Mouse (Mus musculus): ENCODE data around the gene Dnajc5. TPM values are rescaled to one million over a fixed set of nuclear protein-coding genes. Genes with fewer than 3 reads are reported as not detected.

Gene Dnajc5
- total and polyA plus RNA-seq, 3 experiments: 36.6 to 96.0 (median 92.3) TPM

Small RNA genes within 50 kb of the gene (microRNA-seq; reads per million reads assigned to microRNA genes)
- 0 to 0.41 reads per million in 2 experiments for gene Mir7006

Other genes starting within 250 kb of the Dnajc5 start
- 10 to 100 TPM; 15.4 to 15.5 TPM for gene Gmeb2, start 232.4 kb upstream of the Dnajc5 start, total RNA-seq (2021)
- gene Gmeb2, start 232.4 kb upstream of the Dnajc5 start, polyA plus RNA-seq (2012; rRNA removed): 21.8 and 28.4 TPM in 2 replicates
- 10 to 100 TPM in 1 of 2 experiments, 1 to 10 TPM in 1; 9.6 to 19.8 TPM for gene Stmn3, start 206.0 kb upstream of the Dnajc5 start, total RNA-seq (2021)
- gene Stmn3, start 206.0 kb upstream of the Dnajc5 start, polyA plus RNA-seq (2012; rRNA removed): 8.8 and 17.3 TPM in 2 replicates
- gene Rtel1, start 200.7 kb upstream of the Dnajc5 start, total RNA-seq (2021): 10 to 100 TPM; 24.5 to 27.8 TPM
- gene Rtel1, start 200.7 kb upstream of the Dnajc5 start, polyA plus RNA-seq (2012; rRNA removed): 23.2 and 24.2 TPM in 2 replicates
- 10 to 100 TPM; 36.6 to 51.0 TPM for gene Zgpat, start 155.6 kb upstream of the Dnajc5 start, total RNA-seq (2021)
- gene Zgpat, start 155.6 kb upstream of the Dnajc5 start, polyA plus RNA-seq (2012; rRNA removed): 33.8 and 34.5 TPM in 2 replicates
- 10 to 100 TPM; 44.0 to 46.2 TPM for gene Arfrp1, start 155.1 kb upstream of the Dnajc5 start, total RNA-seq (2021)
- 14.8 and 19.5 TPM in 2 replicates for gene Arfrp1, start 155.1 kb upstream of the Dnajc5 start, polyA plus RNA-seq (2012; rRNA removed)
- 10 to 100 TPM; 13.6 to 20.5 TPM for gene Lime1, start 140.4 kb upstream of the Dnajc5 start, total RNA-seq (2021)
- gene Lime1, start 140.4 kb upstream of the Dnajc5 start, polyA plus RNA-seq (2012; rRNA removed): 167 and 174 TPM in 2 replicates
- 10 to 100 TPM in 1 of 2 experiments, 1 to 10 TPM in 1; 9.5 to 16.3 TPM for gene Zbtb46, start 61.1 kb upstream of the Dnajc5 start, total RNA-seq (2021)
- gene Zbtb46, start 61.1 kb upstream of the Dnajc5 start, polyA plus RNA-seq (2012; rRNA removed): 6.0 and 6.2 TPM in 2 replicates
- not detected for gene Abhd16b, start 27.3 kb upstream of the Dnajc5 start, total RNA-seq (2021)
- gene Abhd16b, start 27.3 kb upstream of the Dnajc5 start, polyA plus RNA-seq (2012; rRNA removed): not detected in 2 replicates
- gene Tpd52l2, start 23.3 kb upstream of the Dnajc5 start, total RNA-seq (2021): 100 to 1,000 TPM; 102 to 119 TPM
- 24.0 and 25.2 TPM in 2 replicates for gene Tpd52l2, start 23.3 kb upstream of the Dnajc5 start, polyA plus RNA-seq (2012; rRNA removed)
- gene Uckl1, start 64.4 kb downstream of the Dnajc5 start, total RNA-seq (2021): 10 to 100 TPM; 64.9 to 73.6 TPM
- gene Uckl1, start 64.4 kb downstream of the Dnajc5 start, polyA plus RNA-seq (2012; rRNA removed): 165 and 170 TPM in 2 replicates
- gene Prpf6, start 71.4 kb downstream of the Dnajc5 start, total RNA-seq (2021): 10 to 100 TPM; 63.0 to 69.0 TPM
- 6.7 and 9.6 TPM in 2 replicates for gene Prpf6, start 71.4 kb downstream of the Dnajc5 start, polyA plus RNA-seq (2012; rRNA removed)
- 10 to 100 TPM; 40.9 to 52.7 TPM for gene Zfp512b, start 72.3 kb downstream of the Dnajc5 start, total RNA-seq (2021)
- gene Zfp512b, start 72.3 kb downstream of the Dnajc5 start, polyA plus RNA-seq (2012; rRNA removed): 69.2 and 72.6 TPM in 2 replicates
- 10 to 100 TPM in 1 of 2 experiments, 1 to 10 TPM in 1; 9.6 to 21.6 TPM for gene Samd10, start 78.7 kb downstream of the Dnajc5 start, total RNA-seq (2021)
- gene Samd10, start 78.7 kb downstream of the Dnajc5 start, polyA plus RNA-seq (2012; rRNA removed): 41.0 and 44.6 TPM in 2 replicates
- under 1 TPM in 1 of 2 experiments, not detected in 1; 0.55 TPM for gene Gm29797, start 136.5 kb downstream of the Dnajc5 start, total RNA-seq (2021)
- gene Gm29797, start 136.5 kb downstream of the Dnajc5 start, polyA plus RNA-seq (2012; rRNA removed): 0.47 TPM in 1 of 2 replicates, not detected in the other
- gene Sox18, start 151.2 kb downstream of the Dnajc5 start, total RNA-seq (2021): 10 to 100 TPM; 20.3 to 34.7 TPM
- gene Sox18, start 151.2 kb downstream of the Dnajc5 start, polyA plus RNA-seq (2012; rRNA removed): 164 and 223 TPM in 2 replicates
- 1 to 10 TPM; 6.6 to 7.8 TPM for gene Tcea2, start 159.8 kb downstream of the Dnajc5 start, total RNA-seq (2021)
- 10.1 and 10.6 TPM in 2 replicates for gene Tcea2, start 159.8 kb downstream of the Dnajc5 start, polyA plus RNA-seq (2012; rRNA removed)
- 10 to 100 TPM; 21.4 to 31.1 TPM for gene Rgs19, start 173.5 kb downstream of the Dnajc5 start, total RNA-seq (2021)
- 61.2 and 67.3 TPM in 2 replicates for gene Rgs19, start 173.5 kb downstream of the Dnajc5 start, polyA plus RNA-seq (2012; rRNA removed)
- gene Lkaaear1, start 178.0 kb downstream of the Dnajc5 start, total RNA-seq (2021): not detected
- gene Lkaaear1, start 178.0 kb downstream of the Dnajc5 start, polyA plus RNA-seq (2012; rRNA removed): not detected in 2 replicates
- 1 to 10 TPM; 1.0 to 3.7 TPM for gene Oprl1, start 194.5 kb downstream of the Dnajc5 start, total RNA-seq (2021)
- gene Oprl1, start 194.5 kb downstream of the Dnajc5 start, polyA plus RNA-seq (2012; rRNA removed): 1.3 and 1.6 TPM in 2 replicates
- 1 to 10 TPM; 2.6 to 5.0 TPM for gene Myt1, start 242.8 kb downstream of the Dnajc5 start, total RNA-seq (2021)
- 0.91 and 0.99 TPM in 2 replicates for gene Myt1, start 242.8 kb downstream of the Dnajc5 start, polyA plus RNA-seq (2012; rRNA removed)